Mouse (Mus musculus) G1E (cell line): ENCODE measurements around the gene Rnf121. TPM values are rescaled to one million over a fixed set of nuclear protein-coding genes. Genes with fewer than 3 reads are reported as not detected.

Experiments
- ATAC-seq: 2 replicates; pipeline ENCODE4 v1.8.0; 2016; ENCODE audit warnings: mild to moderate bottlenecking; ENCODE audit not compliant: insufficient number of reproducible peaks, poor library complexity, low FRiP score, severe bottlenecking; ENCODE audit errors: extremely low read depth
- DNase-seq: peaks from one replicate; pipeline ENCODE4 v3.0.0; 2012; ENCODE audit warnings: low spot score
- H3K27me3 ChIP-seq: 2 replicates; pipeline ENCODE4 v1.6.1; 2012; ENCODE audit warnings: mild to moderate bottlenecking, low read length, inconsistent platforms; ENCODE audit not compliant: insufficient read depth
- H3K36me3 ChIP-seq: replicated peaks from 2 replicates; pipeline ENCODE3; 2012; ENCODE audit warnings: mild to moderate bottlenecking, inconsistent platforms
- H3K4me1 ChIP-seq: 2 replicates; pipeline ENCODE4 v1.6.1; 2012; ENCODE audit warnings: low read depth, low read length, inconsistent platforms, mixed read lengths; ENCODE audit not compliant: insufficient read depth
- H3K4me3 ChIP-seq: 2 replicates; pipeline ENCODE4 v1.5.1; 2012; ENCODE audit warnings: low read depth, mild to moderate bottlenecking, inconsistent platforms, low read length, moderate library complexity, mixed read lengths
- H3K9me3 ChIP-seq: replicated peaks from 2 replicates; pipeline ENCODE4 v1.6.1; 2012; ENCODE audit warnings: inconsistent platforms
- CTCF ChIP-seq: IDR thresholded peaks from 2 replicates; pipeline ENCODE4 v1.5.1; 2012; ENCODE audit warnings: low read depth, low read length, inconsistent platforms, mixed read lengths
- GATA1 ChIP-seq: IDR thresholded peaks from 2 replicates; pipeline ENCODE4 v1.6.1; 2012; ENCODE audit warnings: borderline replicate concordance, low read length, inconsistent platforms, mixed read lengths
- GATA2 ChIP-seq: IDR thresholded peaks from 2 replicates; pipeline ENCODE4 v1.6.1; 2012; ENCODE audit warnings: low read depth, low read length, inconsistent platforms, borderline replicate concordance
- POLR2AphosphoS5 ChIP-seq: IDR thresholded peaks from 2 replicates; pipeline ENCODE4 v1.6.1; 2012; ENCODE audit warnings: low read depth, low read length, inconsistent platforms; ENCODE audit not compliant: insufficient replicate concordance
- TAL1 ChIP-seq: conservative IDR thresholded peaks from 2 replicates; pipeline ENCODE4 v1.6.1; 2012; ENCODE audit warnings: low read depth, low read length, inconsistent platforms, mixed read lengths
- polyA plus RNA-seq: library from polyadenylated mRNA; stranded (reverse); fragments of >175 nt; gene quantifications from 2 replicates; pipeline ENCODE4 v1.2.3, GENCODE M21; 2012
- total RNA-seq, 2 experiments: library from RNA; stranded (forward) in 1 of 2; stranded (reverse) in 1 of 2; fragments of 200-1000 nt in 1 of 2; fragments of >200 nt in 1 of 2; fragmentation: Nextera tagmentation in 1 of 2; gene quantifications; 2 replicates each; pipeline ENCODE4 v1.2.3; 2014 to 2017

The Rnf121 gene
- total and polyA plus RNA-seq, 3 experiments, result 2.7 to 11.4 (median 8.6) TPM

GRCm38 (mm10) chr7:101994241-101994640 is 71.0 kb downstream of the Rnf121 start:
- Histone ChIP-seq H3K4me1 (no peaks in the 10 kb centered on the region), H3K4me3 (no peak overlapping the region), H3K9me3 (no peaks in the 10 kb centered on the region), H3K27me3 (no peaks in the 10 kb centered on the region), H3K36me3 (peaks cover 98% of the 10 kb centered on the region)
- DNase-seq (no peak), ATAC-seq (no peak)
- TF ChIP-seq GATA2, result no peak

GRCm38 (mm10) chr7:101985081-101985480 is 80.2 kb downstream of the Rnf121 start:
- Histone ChIP-seq H3K4me3 (no peak overlapping the region), H3K4me1 (no peaks in the 10 kb centered on the region; the same call in 1 of the 2 replicates), H3K36me3 (peaks cover 88% of the 10 kb centered on the region), H3K27me3 (no peaks in the 10 kb centered on the region), H3K9me3 (no peaks in the 10 kb centered on the region)
- no peak for DNase-seq
- ATAC-seq, result no peak
- no peak for TF ChIP-seq TAL1
- TF ChIP-seq GATA2, result no peak
- no peak for TF ChIP-seq POLR2AphosphoS5
- no peak for TF ChIP-seq GATA1
- TF ChIP-seq CTCF, result no peak

GRCm38 (mm10) chr7:101982735-101983134 is 82.5 kb downstream of the Rnf121 start:
- Histone ChIP-seq H3K9me3 (no peaks in the 10 kb centered on the region), H3K4me3 (no peak overlapping the region), H3K36me3 (peaks cover 74% of the 10 kb centered on the region), H3K4me1 (no peaks in the 10 kb centered on the region; the same call in 1 of the 2 replicates), H3K27me3 (no peaks in the 10 kb centered on the region)
- DNase-seq, result no peak
- no peak for ATAC-seq
- TF ChIP-seq GATA2, result no peak
- TF ChIP-seq POLR2AphosphoS5, result no peak
- no peak for TF ChIP-seq TAL1
- no peak for TF ChIP-seq GATA1
- TF ChIP-seq CTCF, result no peak

GRCm38 (mm10) chr7:101974505-101974904 is 90.8 kb downstream of the Rnf121 start:
- no peak for DNase-seq
- ATAC-seq, result no peak
- peaks cover 44% of the 10 kb centered on the region for H3K36me3 ChIP-seq
- H3K27me3 ChIP-seq, result no peaks in the 10 kb centered on the region
- no peak overlapping the region for H3K4me3 ChIP-seq
- TF ChIP-seq GATA1 (no peak), CTCF (no peak), GATA2 (no peak), TAL1 (no peak), POLR2AphosphoS5 (no peak)
- peaks cover 42% of the 10 kb centered on the region for H3K4me1 ChIP-seq
- H3K9me3 ChIP-seq, result no peaks in the 10 kb centered on the region

- DNase-seq, result no peak
- Histone ChIP-seq H3K27me3 (no peaks in the 10 kb centered on the region), H3K4me3 (no peak overlapping the region), H3K9me3 (no peaks in the 10 kb centered on the region), H3K36me3 (peaks cover 40% of the 10 kb centered on the region), H3K4me1 (peaks cover 48% of the 10 kb centered on the region)
- no peak for ATAC-seq
- TF ChIP-seq TAL1, result no peak
- no peak for TF ChIP-seq POLR2AphosphoS5
- TF ChIP-seq GATA2, result no peak
- TF ChIP-seq GATA1, result no peak
- TF ChIP-seq CTCF, result no peak
Observed at GRCm38 (mm10) chr7:101973730-101974129, 91.5 kb downstream of the Rnf121 start.

- TF ChIP-seq TAL1 (no peak), POLR2AphosphoS5 (no peak), GATA2 (no peak), CTCF (no peak)
- Histone ChIP-seq H3K9me3 (no peaks in the 10 kb centered on the region), H3K4me3 (no peak overlapping the region), H3K4me1 (peaks cover 60% of the 10 kb centered on the region), H3K27me3 (no peaks in the 10 kb centered on the region), H3K36me3 (peaks cover 33% of the 10 kb centered on the region)
- no peak for ATAC-seq
- DNase-seq, result no peak
Observed at GRCm38 (mm10) chr7:101971721-101972120, 93.5 kb downstream of the Rnf121 start.

- Histone ChIP-seq H3K4me1 (peaks cover 60% of the 10 kb centered on the region), H3K9me3 (no peaks in the 10 kb centered on the region), H3K36me3 (peaks cover 26% of the 10 kb centered on the region), H3K4me3 (peak overlapping the region; percentile 77), H3K27me3 (no peaks in the 10 kb centered on the region)
- ATAC-seq, result peak; percentile 36; the same call in 1 of the 2 replicates
- peak; percentile 27 for DNase-seq
- TF ChIP-seq POLR2AphosphoS5 (no peak), GATA2 (no peak), CTCF (no peak), TAL1 (no peak), GATA1 (no peak)
Observed at GRCm38 (mm10) chr7:101970821-101971461, 94.3 kb downstream of the Rnf121 start.
